Mouse (Mus musculus) ES-Bruce4 (cell line): ENCODE data around the gene Il20. TPM values are rescaled to one million over a fixed set of nuclear protein-coding genes. Genes with fewer than 3 reads are reported as not detected.

ENCODE experiments used
- H3K27ac ChIP-seq: 2 replicates; pipeline ENCODE4 v1.5.1; 2012; ENCODE audit warnings: low read length, inconsistent platforms; ENCODE audit not compliant: insufficient read depth
- H3K27me3 ChIP-seq: 2 replicates; pipeline ENCODE4 v1.6.1; 2012; ENCODE audit warnings: mild to moderate bottlenecking, low read length, inconsistent platforms; ENCODE audit not compliant: control insufficient read depth, poor library complexity, insufficient read depth, severe bottlenecking
- H3K36me3 ChIP-seq: 2 replicates; pipeline ENCODE4 v1.6.1; 2012; ENCODE audit warnings: inconsistent platforms, mild to moderate bottlenecking, low read length, moderate library complexity; ENCODE audit not compliant: control insufficient read depth, poor library complexity, insufficient read depth, severe bottlenecking
- H3K4me1 ChIP-seq: one replicate; pipeline ENCODE4 v1.8.1; 2011; ENCODE audit warnings: low read length; ENCODE audit not compliant: control insufficient read depth, insufficient read depth
- H3K4me3 ChIP-seq: 2 replicates; pipeline ENCODE4 v1.5.1; 2011; ENCODE audit warnings: low read depth, mild to moderate bottlenecking, low read length
- H3K9ac ChIP-seq: 2 replicates; pipeline ENCODE4 v1.6.1; 2012; ENCODE audit warnings: low read depth, mild to moderate bottlenecking, inconsistent platforms; ENCODE audit not compliant: poor library complexity, severe bottlenecking
- H3K9me3 ChIP-seq: replicated peaks from 2 replicates; pipeline ENCODE4 v1.6.1; 2012; ENCODE audit warnings: mild to moderate bottlenecking, low read length, inconsistent platforms; ENCODE audit not compliant: control insufficient read depth, poor library complexity, insufficient read depth, severe bottlenecking
- CTCF ChIP-seq: IDR thresholded peaks from one replicate; pipeline ENCODE4 v1.8.1; 2011; ENCODE audit warnings: low read depth, low read length
- EP300 ChIP-seq: IDR thresholded peaks from 2 replicates; pipeline ENCODE4 v1.6.1; 2011; ENCODE audit warnings: low read depth, low read length; ENCODE audit not compliant: insufficient read depth
- POLR2A ChIP-seq: IDR thresholded peaks from one replicate; pipeline ENCODE4 v1.8.1; 2011; ENCODE audit warnings: low read length; ENCODE audit not compliant: insufficient read depth
- polyA plus RNA-seq: library from polyadenylated mRNA; stranded (reverse); fragments of >200 nt; gene quantifications from 2 replicates; pipeline ENCODE4 v1.2.4, GENCODE M21; 2011; ENCODE audit warnings: low read depth; ENCODE audit not compliant: missing spikeins, insufficient read depth, insufficient read length

Gene Il20
- not detected in 2 replicates for polyA plus RNA-seq

DNA sequence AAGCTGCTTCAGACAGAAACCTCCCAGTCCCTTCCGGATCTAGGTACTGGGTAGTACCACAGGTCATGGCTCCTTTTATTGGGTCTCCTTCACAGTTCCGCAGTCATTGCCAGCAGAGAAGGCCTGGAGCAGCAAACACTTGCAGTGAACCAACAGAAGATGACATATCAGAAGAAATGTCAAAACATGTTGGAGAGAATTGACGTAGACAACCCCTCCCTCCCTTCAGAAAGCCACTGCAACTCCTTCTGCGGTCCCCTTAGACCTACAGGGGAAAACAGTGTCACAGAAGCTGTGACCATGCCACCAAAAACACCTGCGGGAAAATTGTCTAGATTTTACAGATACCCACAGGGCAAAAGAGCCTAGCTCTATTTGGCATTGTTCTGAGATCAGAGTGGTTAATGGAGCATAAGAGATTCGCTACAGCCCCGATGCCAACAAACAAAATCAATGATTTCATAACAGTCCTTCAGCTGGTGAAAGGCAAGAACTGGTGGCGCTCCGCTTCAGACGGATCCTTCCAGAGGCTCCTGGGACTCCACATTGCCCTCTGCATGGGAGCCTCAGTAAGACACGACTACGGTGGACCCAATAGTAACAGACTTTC lies at the start of gene Il20:
Il20 (minus strand) TSS at position 51 of the 610 bp plus-strand sequence.
- H3K27ac ChIP-seq = no peak within 1 kb of the TSS
- H3K4me3 ChIP-seq = no peak within 1 kb of the TSS
- H3K9me3 ChIP-seq = no peaks in the 10 kb centered on the region
- H3K9ac ChIP-seq = no peak within 1 kb of the TSS
- TF ChIP-seq CTCF = no peak
- no peak for TF ChIP-seq POLR2A
- no peak for TF ChIP-seq EP300
- H3K27me3 ChIP-seq = no peaks in the 10 kb centered on the region
- no peaks in the 10 kb centered on the region for H3K4me1 ChIP-seq
- H3K36me3 ChIP-seq = no peaks in the 10 kb centered on the region

DNA sequence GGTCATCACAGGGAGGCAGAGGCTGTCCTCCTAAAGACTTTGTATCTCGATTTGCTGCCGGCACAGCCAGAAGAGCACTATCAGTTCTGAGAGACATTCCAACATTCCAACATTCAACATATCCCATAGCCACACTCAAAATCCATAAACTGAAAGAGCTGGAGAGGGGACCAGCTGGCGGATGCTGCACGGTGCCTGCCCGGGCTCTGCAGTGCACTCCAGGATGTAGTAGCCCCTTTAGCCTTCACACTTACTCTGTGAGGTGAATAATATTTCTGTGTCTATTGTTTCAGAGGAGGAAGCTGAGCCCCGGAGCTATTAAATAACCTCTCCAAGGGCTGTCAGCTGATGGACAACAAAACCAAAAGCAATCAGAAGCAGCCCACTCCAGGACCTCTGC lies 35.7 kb upstream of the Il20 start:
- Histone ChIP-seq H3K9me3 (no peaks in the 10 kb centered on the region), H3K27ac (no peak overlapping the region), H3K9ac (no peak overlapping the region), H3K4me1 (no peaks in the 10 kb centered on the region), H3K36me3 (no peaks in the 10 kb centered on the region), H3K27me3 (no peaks in the 10 kb centered on the region), H3K4me3 (no peak overlapping the region)
- no peak for TF ChIP-seq POLR2A
- TF ChIP-seq EP300 = no peak
- TF ChIP-seq CTCF = no peak

GRCm38 (mm10) chr1:130941801-130942200 lies 30.6 kb upstream of the Il20 start:
- no peak overlapping the region for H3K4me3 ChIP-seq
- H3K9ac ChIP-seq = no peak overlapping the region
- TF ChIP-seq EP300 = no peak
- no peak for TF ChIP-seq POLR2A
- no peak for TF ChIP-seq CTCF
- H3K36me3 ChIP-seq = no peaks in the 10 kb centered on the region
- no peak overlapping the region for H3K27ac ChIP-seq
- H3K9me3 ChIP-seq = no peaks in the 10 kb centered on the region
- H3K27me3 ChIP-seq = no peaks in the 10 kb centered on the region
- H3K4me1 ChIP-seq = no peaks in the 10 kb centered on the region

- no peak within 1 kb of the TSS for H3K4me3 ChIP-seq
- no peaks in the 10 kb centered on the region for H3K27me3 ChIP-seq
- H3K27ac ChIP-seq = no peak within 1 kb of the TSS
- no peaks in the 10 kb centered on the region for H3K9me3 ChIP-seq
- H3K36me3 ChIP-seq = no peaks in the 10 kb centered on the region
- TF ChIP-seq CTCF (no peak), EP300 (no peak), POLR2A (no peak)
- H3K4me1 ChIP-seq = no peaks in the 10 kb centered on the region
- no peak within 1 kb of the TSS for H3K9ac ChIP-seq
These were observed 28.9 kb upstream of the Il20 start, which contains the start of gene Il19 for GRCm38 (mm10) chr1:130940065-130940687. Gene Il19, minus strand, starts transcription at chr1:130940115.

DNA sequence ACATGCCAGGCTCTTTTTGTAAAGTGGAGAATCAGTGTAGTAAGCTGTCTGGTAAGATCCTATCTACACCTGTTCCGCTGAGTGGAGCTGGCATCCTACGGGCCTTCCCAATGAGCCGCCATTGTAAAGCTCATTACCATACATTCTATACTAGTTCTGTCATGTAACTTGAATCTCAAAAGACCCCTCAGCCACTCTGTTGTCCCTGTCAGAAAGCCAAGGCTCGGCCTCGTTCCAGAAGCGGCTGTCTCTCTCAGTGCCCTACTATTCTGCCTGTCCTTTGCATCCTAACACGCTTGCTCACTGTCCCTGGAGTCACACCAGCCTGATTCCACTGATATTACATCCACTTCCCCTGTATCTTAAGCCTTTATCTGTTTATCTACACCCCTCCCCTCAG lies 26.9 kb upstream of the Il20 start:
- H3K27me3 ChIP-seq = no peaks in the 10 kb centered on the region
- H3K4me1 ChIP-seq = no peaks in the 10 kb centered on the region
- H3K9me3 ChIP-seq = no peaks in the 10 kb centered on the region
- no peaks in the 10 kb centered on the region for H3K36me3 ChIP-seq
- no peak for TF ChIP-seq EP300
- TF ChIP-seq POLR2A = no peak
- no peak for TF ChIP-seq CTCF
- H3K4me3 ChIP-seq = no peak overlapping the region
- H3K9ac ChIP-seq = no peak overlapping the region
- H3K27ac ChIP-seq = no peak overlapping the region

DNA sequence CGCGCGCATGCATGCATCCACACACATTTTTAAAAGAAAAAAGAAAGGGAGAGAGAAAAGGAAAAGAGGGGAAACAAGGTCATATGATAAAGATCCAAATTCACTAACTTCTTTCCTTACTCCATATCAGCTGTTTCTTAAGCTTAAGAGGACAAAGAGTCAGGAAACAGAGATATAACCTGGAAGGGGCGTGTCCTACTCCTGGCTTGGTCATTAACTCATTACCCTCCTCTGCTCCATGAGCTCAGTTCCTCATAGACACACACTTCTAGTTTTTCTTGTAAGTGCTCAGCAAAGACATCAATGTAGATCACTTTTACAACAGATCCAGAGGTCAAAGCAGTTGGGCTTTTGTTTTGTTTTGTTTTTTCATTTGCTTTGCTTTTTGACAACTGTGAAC lies 25.9 kb upstream of the Il20 start:
- no peak overlapping the region for H3K9ac ChIP-seq
- no peaks in the 10 kb centered on the region for H3K27me3 ChIP-seq
- H3K4me1 ChIP-seq = no peaks in the 10 kb centered on the region
- H3K4me3 ChIP-seq = no peak overlapping the region
- no peaks in the 10 kb centered on the region for H3K36me3 ChIP-seq
- H3K27ac ChIP-seq = no peak overlapping the region
- H3K9me3 ChIP-seq = no peaks in the 10 kb centered on the region
- TF ChIP-seq CTCF (no peak), POLR2A (no peak), EP300 (no peak)
